Mouse (Mus musculus) ES-E14 (cell line): ENCODE measurements at regions not wholly inside any gene's neighbourhood (a gene's known extent, or its start where the extent isn't known, plus 50 kb on each side); places are given as distances from the start of the nearest gene placed in this dataset.

ENCODE experiments used
- HCFC1 ChIP-seq: IDR thresholded peaks from 2 replicates; pipeline ENCODE4 v1.6.1; 2012; ENCODE audit warnings: low read length, inconsistent platforms, borderline replicate concordance; ENCODE audit not compliant: insufficient read depth
- MAFK ChIP-seq: IDR thresholded peaks from 2 replicates; pipeline ENCODE4 v1.6.1; 2014; ENCODE audit warnings: mild to moderate bottlenecking, low read depth, low read length, inconsistent platforms; ENCODE audit not compliant: insufficient read depth

DNA sequence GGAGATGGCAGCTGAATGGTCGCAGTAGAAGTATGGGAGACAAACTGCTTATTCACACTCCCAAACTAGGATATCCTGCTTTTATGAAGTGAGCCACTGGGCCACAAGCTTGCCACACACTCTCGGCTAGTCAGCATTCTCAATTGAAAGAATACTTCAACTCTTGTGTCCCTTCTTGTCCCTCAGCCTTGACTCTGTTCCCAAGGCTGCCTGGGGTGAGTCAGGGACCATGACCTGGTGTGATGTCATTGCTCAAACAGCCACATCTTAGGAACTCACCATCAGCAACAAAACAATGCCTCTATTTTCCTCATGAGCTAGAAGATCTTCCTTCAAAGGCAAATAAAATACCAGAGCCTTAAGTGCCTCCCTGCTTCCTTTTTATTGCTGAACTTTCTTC lies 224.6 kb downstream of the Klf6 start:
- TF ChIP-seq MAFK = no peak
- no peak for TF ChIP-seq HCFC1
